Mouse (Mus musculus) brain, embryonic 14.5 days (tissue): ENCODE measurements around the gene Unc5cl.

Experiments used
- CTCF ChIP-seq: fragments of 200-500 bp; IDR thresholded peaks from 2 replicates; pipeline ENCODE4 v1.5.1; 2012; ENCODE audit warnings: inconsistent platforms, mild to moderate bottlenecking, moderate library complexity, borderline replicate concordance; ENCODE audit not compliant: insufficient read depth, insufficient read length; ENCODE audit errors: extremely low read depth
- POLR2A ChIP-seq: fragments of 200-500 bp; IDR thresholded peaks from 2 replicates; pipeline ENCODE4 v1.6.1; 2012; ENCODE audit warnings: mild to moderate bottlenecking, inconsistent platforms, borderline replicate concordance; ENCODE audit not compliant: poor library complexity, insufficient read depth, insufficient read length, severe bottlenecking; ENCODE audit errors: extremely low read depth

DNA sequence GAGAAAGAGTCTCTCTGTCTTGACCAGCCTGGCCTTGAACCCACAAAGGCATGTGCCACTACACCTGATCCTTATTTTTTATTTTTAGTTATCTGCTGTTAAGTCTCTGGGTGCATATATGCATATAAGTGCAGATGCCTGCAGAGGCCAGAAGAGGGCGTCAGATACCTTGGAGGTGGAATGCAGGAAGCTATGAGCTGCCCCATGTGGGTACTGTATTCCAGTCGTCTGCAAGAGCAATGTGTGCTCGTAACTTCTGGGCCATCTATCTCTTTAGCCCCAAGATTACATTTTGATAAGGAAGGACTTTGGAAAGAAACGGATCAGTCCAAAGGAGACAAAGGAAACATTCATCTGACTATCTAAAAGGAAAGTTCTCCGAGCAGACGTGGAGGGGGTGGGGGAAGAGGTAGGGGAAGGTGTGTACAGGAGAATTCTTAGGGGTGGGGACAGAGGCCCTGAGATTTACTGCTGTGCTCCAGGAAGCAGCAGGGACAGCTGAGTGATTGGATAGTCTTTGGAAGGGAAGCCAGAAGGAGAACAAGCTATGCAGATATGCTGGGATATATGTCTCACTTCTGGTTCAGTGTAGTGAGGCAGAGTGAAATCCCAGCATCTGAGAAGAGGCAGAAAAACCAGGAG is 20.9 kb upstream of the Unc5cl start:
- TF ChIP-seq POLR2A (no peak), CTCF (no peak)
